Mouse (Mus musculus) lung, embryonic 16.5 days (tissue): Measurements from ENCODE around the gene Sorl1. TPM values are rescaled to one million over a fixed set of nuclear protein-coding genes. Genes with fewer than 3 reads are reported as not detected.

Experiments
- ATAC-seq: fragments of 200-750 bp; cut with Nextera tagmentation; 2 replicates; pipeline ENCODE4 v1.8.0; 2017; ENCODE audit warnings: low read depth, mild to moderate bottlenecking, moderate library complexity
- H3K27ac ChIP-seq: fragments of 300-500 bp; sonication (generic); 2 replicates; pipeline ENCODE4 v1.5.1; 2014; ENCODE audit warnings: mild to moderate bottlenecking, control low read depth, low read length
- H3K27me3 ChIP-seq: fragments of 300-500 bp; sonication (generic); 2 replicates; pipeline ENCODE4 v1.6.1; 2014; ENCODE audit warnings: low read depth, low read length, mixed read lengths; ENCODE audit not compliant: control insufficient read depth, insufficient read depth
- H3K36me3 ChIP-seq: fragments of 300-500 bp; sonication (generic); 2 replicates; pipeline ENCODE4 v1.6.1; 2014; ENCODE audit warnings: low read length; ENCODE audit not compliant: control insufficient read depth, insufficient read depth
- H3K4me1 ChIP-seq: fragments of 300-500 bp; sonication (generic); replicated peaks from 2 replicates; pipeline ENCODE4 v1.6.1; 2014; ENCODE audit warnings: low read length, mixed read lengths; ENCODE audit not compliant: control insufficient read depth, insufficient read depth
- H3K4me2 ChIP-seq: fragments of 300-500 bp; sonication (generic); 2 replicates; pipeline ENCODE4 v1.6.1; 2014; ENCODE audit warnings: low read depth, low read length, control low read depth
- H3K4me3 ChIP-seq: fragments of 300-500 bp; sonication (generic); 2 replicates; pipeline ENCODE4 v1.5.1; 2014; ENCODE audit warnings: mild to moderate bottlenecking, low read length, control low read depth
- H3K9ac ChIP-seq: fragments of 300-500 bp; sonication (generic); 2 replicates; pipeline ENCODE4 v1.6.1; 2014; ENCODE audit warnings: low read length, control low read depth
- H3K9me3 ChIP-seq: fragments of 300-500 bp; sonication (generic); 2 replicates; pipeline ENCODE4 v1.6.1; 2016; ENCODE audit warnings: low read length; ENCODE audit not compliant: control insufficient read depth
- WGBS: fragments of 180-500 bp; shearing (Covaris S2); extraction: QIAGEN DNeasy Blood & Tissue Kit; methylation state at CpG from one replicate; pipeline ENCODE4 v1.1.7; 2014; 5-methylcytosine and 5-hydroxymethylcytosine counted together
- polyA plus RNA-seq: library from polyadenylated mRNA; unstranded; fragments of >200 nt; fragmentation: Nextera tagmentation; extraction: Ambion mirVana; gene quantifications from 2 replicates; pipeline ENCODE4 v1.2.1, GENCODE M21; 2015

The Sorl1 gene
- polyA plus RNA-seq, 1 experiment from 2014 or later, result 11.8 TPM

GRCm38 (mm10) chr9:42127983-42128382 is 3.9 kb upstream of the Sorl1 start:
- ATAC-seq, result no peak
- 76% methylated on average over 5 of the region's 5 CpGs for WGBS
- H3K9me3 ChIP-seq, result no peaks in the 10 kb centered on the region

GRCm38 (mm10) chr9:42125262-42125982 is 1.3 kb upstream of the Sorl1 start:
- Histone ChIP-seq H3K36me3 (no peaks in the 10 kb centered on the region), H3K4me1 (peaks cover 7% of the 10 kb centered on the region), H3K27ac (no peak overlapping the region), H3K4me3 (no peak overlapping the region), H3K9me3 (no peaks in the 10 kb centered on the region), H3K4me2 (no peak overlapping the region), H3K27me3 (no peaks in the 10 kb centered on the region; the same call in 1 of the 2 replicates), H3K9ac (no peak overlapping the region)
- WGBS, result 60% methylated on average over 9 of the region's 9 CpGs
- ATAC-seq, result no peak

More at GRCm38 (mm10) chr9:42127983-42128382, 3.9 kb upstream of the Sorl1 start:
- Histone ChIP-seq H3K36me3 (no peaks in the 10 kb centered on the region), H3K4me3 (no peak overlapping the region), H3K4me2 (no peak overlapping the region), H3K9ac (no peak overlapping the region), H3K4me1 (no peaks in the 10 kb centered on the region), H3K27ac (no peak overlapping the region), H3K27me3 (no peaks in the 10 kb centered on the region; the same call in 1 of the 2 replicates)

DNA sequence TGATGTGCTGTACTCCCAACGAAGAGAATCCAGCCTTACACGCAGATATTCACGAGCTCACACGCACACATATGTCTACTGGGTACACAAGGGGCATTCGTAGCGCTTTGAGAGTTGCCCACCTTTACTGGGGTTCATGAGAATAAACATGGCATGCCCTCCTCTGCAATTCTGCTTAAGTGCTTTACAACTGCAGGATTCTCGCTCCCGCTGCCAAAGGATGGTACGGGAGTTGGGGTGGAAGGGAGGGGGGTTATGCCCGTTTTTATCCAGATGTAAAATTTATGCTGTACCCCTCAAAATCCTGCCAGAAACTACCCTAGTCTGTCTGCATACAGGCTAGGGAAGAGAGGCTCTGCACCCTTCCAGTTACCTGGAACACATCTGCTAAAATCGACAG is 893 bp downstream of the Sorl1 start:
- Histone ChIP-seq H3K27ac (no peak overlapping the region; the same call in 1 of the 2 replicates), H3K9me3 (no peaks in the 10 kb centered on the region)

DNA sequence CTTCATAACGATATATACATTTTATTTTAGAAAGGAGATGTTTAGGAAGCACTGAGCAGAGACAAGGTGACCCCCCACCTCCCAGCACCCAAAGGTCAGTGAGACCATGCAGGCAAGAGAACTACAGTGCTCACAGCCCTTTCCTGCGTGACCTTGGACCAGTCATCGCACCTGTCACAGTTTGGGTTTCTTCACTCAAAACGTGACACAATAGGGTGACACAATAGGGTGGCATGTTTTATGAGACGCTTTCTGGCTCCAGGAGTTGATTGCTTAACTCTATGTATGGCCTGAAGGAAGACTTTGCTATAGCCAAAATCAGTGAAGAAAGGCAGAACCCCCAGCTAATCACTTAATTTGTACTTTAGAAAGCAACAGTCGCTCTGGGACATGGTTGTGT is 1.7 kb downstream of the Sorl1 start:
- Histone ChIP-seq H3K9ac (no peak overlapping the region), H3K4me3 (peak overlapping the region; percentile 75), H3K27ac (no peak overlapping the region), H3K27me3 (no peaks in the 10 kb centered on the region; the same call in 1 of the 2 replicates), H3K4me2 (peak overlapping the region; percentile 92), H3K9me3 (no peaks in the 10 kb centered on the region), H3K36me3 (no peaks in the 10 kb centered on the region), H3K4me1 (peaks cover 7% of the 10 kb centered on the region)
- WGBS, result 68% methylated on average over 6 of the region's 6 CpGs
- ATAC-seq, result no peak

More for the DNA sequence above, 893 bp downstream of the Sorl1 start:
- no peaks in the 10 kb centered on the region; the same call in 1 of the 2 replicates for H3K27me3 ChIP-seq
- 20% methylated on average over 11 of the region's 11 CpGs for WGBS
- no peak for ATAC-seq
- H3K4me2 ChIP-seq, result peak overlapping the region; percentile 92
- peak overlapping the region; percentile 81 for H3K9ac ChIP-seq
- H3K4me1 ChIP-seq, result peaks cover 7% of the 10 kb centered on the region
- H3K4me3 ChIP-seq, result peak overlapping the region; percentile 75
- H3K36me3 ChIP-seq, result no peaks in the 10 kb centered on the region

- H3K36me3 ChIP-seq, result no peaks in the 10 kb centered on the region
- H3K27me3 ChIP-seq, result no peaks in the 10 kb centered on the region; the same call in 1 of the 2 replicates
- no peak for ATAC-seq
- peak overlapping the region; percentile 30 for H3K4me2 ChIP-seq
- peaks cover 11% of the 10 kb centered on the region for H3K4me1 ChIP-seq
- H3K9me3 ChIP-seq, result no peaks in the 10 kb centered on the region
- no peak overlapping the region for H3K4me3 ChIP-seq
- 0 out of 2 replicates have a peak overlapping the region, but pooled peaks have one; percentile 1 for H3K9ac ChIP-seq
- H3K27ac ChIP-seq, result no peak overlapping the region
- WGBS, result 56% methylated on average over 10 of the region's 10 CpGs
Observed at GRCm38 (mm10) chr9:42121631-42122354, 2.3 kb downstream of the Sorl1 start.

DNA sequence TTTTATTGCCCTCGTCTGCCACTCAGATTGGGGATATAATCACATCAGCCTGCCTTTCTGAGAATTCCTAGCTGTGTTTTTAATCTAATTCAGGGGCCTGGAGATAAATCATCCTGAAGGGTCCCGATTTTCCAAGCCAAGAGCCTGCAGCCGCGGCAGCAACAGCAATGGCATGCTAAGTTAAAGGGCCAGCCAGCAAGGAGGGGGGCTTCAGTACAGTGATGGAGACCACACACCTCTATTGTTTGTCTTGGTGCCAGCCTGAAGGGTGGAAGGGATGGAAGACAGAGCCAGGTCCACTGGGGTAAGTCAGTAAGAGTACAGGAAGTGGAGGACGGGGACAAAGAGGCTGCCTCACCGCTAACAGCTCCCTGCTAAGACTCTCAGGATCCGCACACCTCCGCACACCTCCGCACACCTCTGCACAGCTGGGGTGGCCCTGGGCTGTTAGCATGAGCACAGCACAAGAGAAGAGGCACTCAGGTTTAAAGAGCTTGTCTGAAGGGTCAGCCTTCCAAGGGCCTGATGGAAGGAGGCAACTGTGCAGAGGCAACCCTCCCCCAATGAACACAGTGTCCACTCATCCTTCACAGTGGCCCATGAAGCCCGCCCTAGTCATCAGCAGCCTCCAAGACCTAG is 7.6 kb downstream of the Sorl1 start:
- peaks cover 16% of the 10 kb centered on the region for H3K4me1 ChIP-seq
- no peaks in the 10 kb centered on the region for H3K36me3 ChIP-seq
- H3K9me3 ChIP-seq, result no peaks in the 10 kb centered on the region
- 34% methylated on average over 10 of the region's 10 CpGs for WGBS
- no peaks in the 10 kb centered on the region for H3K27me3 ChIP-seq
- no peak overlapping the region for H3K4me2 ChIP-seq
- H3K27ac ChIP-seq, result no peak overlapping the region
- H3K4me3 ChIP-seq, result no peak overlapping the region
- H3K9ac ChIP-seq, result peak overlapping the region; percentile 15; the same call in 1 of the 2 replicates
- ATAC-seq, result peak; percentile 62

GRCm38 (mm10) chr9:42115078-42115477 is 9.0 kb downstream of the Sorl1 start:
- Histone ChIP-seq H3K9me3 (no peaks in the 10 kb centered on the region), H3K4me3 (no peak overlapping the region), H3K4me2 (no peak overlapping the region), H3K9ac (no peak overlapping the region), H3K27me3 (no peaks in the 10 kb centered on the region), H3K36me3 (no peaks in the 10 kb centered on the region), H3K4me1 (peaks cover 27% of the 10 kb centered on the region), H3K27ac (peak overlapping the region; percentile 18)
- WGBS, result 59% methylated on average over 7 of the region's 7 CpGs
- ATAC-seq, result no peak

DNA sequence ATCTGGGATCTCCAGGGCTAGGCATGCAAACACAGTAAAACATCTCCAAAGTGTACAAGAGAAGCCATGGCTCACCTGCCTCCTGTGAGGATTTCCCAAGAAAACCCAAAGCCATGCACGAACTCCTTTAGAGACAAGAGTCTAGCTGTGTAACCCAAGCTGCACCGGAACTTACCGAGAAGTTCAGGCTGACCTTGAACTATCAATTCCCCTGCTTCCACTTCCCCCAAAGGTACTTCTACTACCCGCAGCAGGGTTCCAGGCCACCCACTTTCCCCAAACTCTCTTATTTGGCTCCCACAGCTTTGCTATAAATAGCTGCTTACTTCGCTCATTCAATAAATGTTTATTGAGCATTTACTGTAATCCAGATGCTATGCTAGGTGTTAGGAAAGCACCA is 10.8 kb downstream of the Sorl1 start:
- no peak overlapping the region for H3K4me2 ChIP-seq
- H3K9ac ChIP-seq, result no peak overlapping the region
- H3K36me3 ChIP-seq, result no peaks in the 10 kb centered on the region
- WGBS, result 89% methylated on average over 5 of the region's 5 CpGs
- H3K27me3 ChIP-seq, result no peaks in the 10 kb centered on the region
- H3K9me3 ChIP-seq, result no peaks in the 10 kb centered on the region
- H3K4me3 ChIP-seq, result no peak overlapping the region
- H3K4me1 ChIP-seq, result peaks cover 38% of the 10 kb centered on the region
- H3K27ac ChIP-seq, result no peak overlapping the region
- ATAC-seq, result no peak

- no peaks in the 10 kb centered on the region for H3K36me3 ChIP-seq
- H3K4me1 ChIP-seq, result peaks cover 42% of the 10 kb centered on the region
- no peak for ATAC-seq
- H3K4me3 ChIP-seq, result no peak overlapping the region
- WGBS, result 72% methylated on average over 6 of the region's 6 CpGs
- no peaks in the 10 kb centered on the region for H3K9me3 ChIP-seq
- H3K27ac ChIP-seq, result no peak overlapping the region; the same call in 1 of the 2 replicates
- no peaks in the 10 kb centered on the region for H3K27me3 ChIP-seq
- no peak overlapping the region for H3K9ac ChIP-seq
- H3K4me2 ChIP-seq, result no peak overlapping the region
Observed at GRCm38 (mm10) chr9:42112691-42113090, 11.4 kb downstream of the Sorl1 start.
